Mouse (Mus musculus) retina, postnatal 7 days (tissue): Measurements from ENCODE around the gene Scn2a.

Source experiments
- DNase-seq: peaks from one replicate; pipeline ENCODE4 v3.0.0-alpha.2; 2012; ENCODE audit warnings: low read depth, low spot score

Gene Scn2a

DNA sequence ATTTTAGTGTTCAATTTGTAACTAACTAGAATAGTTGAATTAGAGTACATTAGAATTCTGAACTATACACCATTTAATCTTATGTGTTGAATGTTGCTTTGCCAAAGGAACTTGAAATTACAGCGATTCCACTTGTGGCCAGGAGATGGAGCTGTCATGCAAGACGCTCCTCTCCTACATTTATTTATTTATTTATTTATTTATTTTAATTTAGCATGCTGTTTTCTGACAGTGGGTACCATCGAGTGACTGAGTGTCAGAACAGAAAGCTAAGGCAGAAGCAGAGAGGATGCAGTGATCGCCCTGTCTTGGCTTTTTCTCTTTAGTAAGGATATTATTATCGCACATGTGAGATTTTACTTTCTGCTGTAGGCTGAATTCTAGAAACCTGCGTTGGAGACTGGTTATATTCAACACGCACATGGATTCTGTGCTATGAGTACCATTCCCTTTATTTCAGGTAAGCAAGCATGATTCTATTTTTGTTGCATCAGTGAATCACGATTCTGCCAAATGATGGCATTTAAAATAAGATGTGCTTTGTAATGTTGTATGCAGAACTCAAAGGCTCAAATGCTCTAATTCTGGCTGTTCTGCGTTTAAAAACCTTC lies at the start of gene Scn2a:
Gene Scn2a (plus strand): TSS at position 216 of the 611 bp plus-strand sequence.
- DNase-seq, result peak; percentile 27

- DNase-seq, result no peak
These were observed 32.9 kb upstream of the Scn2a start for GRCm38 (mm10) chr2:65587679-65588078.

DNA sequence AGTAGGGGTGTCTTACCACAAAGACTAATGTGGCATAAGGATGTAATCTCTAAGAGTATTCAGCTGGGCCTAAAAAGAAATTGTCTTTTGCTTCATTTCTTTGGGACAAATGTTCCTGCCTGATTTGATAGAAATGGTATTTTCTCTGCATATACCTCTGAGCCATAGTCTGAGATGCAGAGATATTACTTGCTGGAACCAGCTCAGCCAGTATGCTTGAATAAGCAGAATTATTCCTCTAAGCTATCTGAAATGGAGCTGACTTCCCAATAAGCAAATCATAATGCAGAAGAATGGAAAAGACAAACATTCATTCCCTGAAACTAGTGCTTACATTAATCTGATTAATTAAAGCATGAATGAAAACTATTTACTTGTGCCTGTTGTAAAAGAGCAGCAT lies 12.8 kb upstream of the Scn2a start:
- no peak for DNase-seq

DNA sequence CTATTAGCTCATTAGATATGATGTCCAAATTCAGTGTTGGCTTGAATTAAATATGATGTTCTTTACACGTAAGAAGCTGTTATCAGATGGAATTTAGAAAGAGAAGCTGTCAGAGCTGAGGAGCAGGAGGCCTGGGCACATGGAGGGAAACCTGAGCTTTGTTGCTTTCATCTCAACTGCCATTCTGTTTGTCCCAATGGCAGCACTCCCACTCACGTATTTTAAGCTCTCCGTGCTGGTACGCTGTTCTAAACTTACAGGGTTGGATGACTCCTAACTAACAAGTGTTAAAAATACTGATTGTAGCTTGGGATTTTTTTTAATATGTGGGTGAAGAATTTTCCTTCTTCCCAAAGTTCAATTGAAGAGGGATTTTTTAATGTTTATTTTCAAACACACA lies 8.7 kb upstream of the Scn2a start:
- no peak for DNase-seq

- no peak for DNase-seq
These were observed 790 bp upstream of the Scn2a start for GRCm38 (mm10) chr2:65619781-65620180.

DNA sequence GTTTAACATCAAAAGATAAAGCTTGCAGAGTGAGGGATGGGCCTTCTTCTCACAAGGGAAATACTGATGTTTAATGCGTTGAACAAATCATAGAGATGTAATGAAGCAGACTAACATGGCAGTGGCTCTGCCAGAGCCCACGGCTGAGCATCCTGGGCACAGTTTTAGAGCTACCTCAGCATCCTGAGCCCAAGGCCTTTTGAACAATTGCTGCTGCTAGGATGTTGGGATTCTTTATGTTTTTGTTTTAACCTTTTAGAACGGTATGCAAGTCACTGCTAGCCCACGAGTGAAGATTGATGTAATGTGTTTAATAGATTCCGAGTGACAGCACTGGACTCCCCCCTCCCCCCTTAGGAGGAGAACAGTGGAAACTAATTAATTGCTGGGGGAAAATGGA lies 683 bp downstream of the Scn2a start:
- DNase-seq, result no peak

DNA sequence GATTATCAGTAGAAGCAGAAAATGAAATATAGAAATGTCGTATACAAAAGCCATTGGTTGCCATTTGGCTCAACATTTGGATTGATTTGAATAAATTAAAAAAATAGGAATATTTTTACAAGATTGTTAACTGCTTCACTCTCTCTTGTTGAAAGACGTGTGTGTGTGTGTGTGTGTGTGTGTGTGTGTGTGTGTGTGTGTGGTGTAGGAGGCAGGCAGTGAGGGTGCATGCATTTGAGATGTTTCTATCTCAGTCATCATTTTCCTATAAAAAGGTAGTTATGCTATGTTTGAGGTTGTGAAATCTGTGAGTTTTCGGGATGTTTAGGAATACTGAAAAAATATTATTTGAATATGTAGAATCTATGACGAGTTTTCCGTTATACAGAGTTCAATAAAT lies 1.3 kb downstream of the Scn2a start:
- DNase-seq, result no peak

DNA sequence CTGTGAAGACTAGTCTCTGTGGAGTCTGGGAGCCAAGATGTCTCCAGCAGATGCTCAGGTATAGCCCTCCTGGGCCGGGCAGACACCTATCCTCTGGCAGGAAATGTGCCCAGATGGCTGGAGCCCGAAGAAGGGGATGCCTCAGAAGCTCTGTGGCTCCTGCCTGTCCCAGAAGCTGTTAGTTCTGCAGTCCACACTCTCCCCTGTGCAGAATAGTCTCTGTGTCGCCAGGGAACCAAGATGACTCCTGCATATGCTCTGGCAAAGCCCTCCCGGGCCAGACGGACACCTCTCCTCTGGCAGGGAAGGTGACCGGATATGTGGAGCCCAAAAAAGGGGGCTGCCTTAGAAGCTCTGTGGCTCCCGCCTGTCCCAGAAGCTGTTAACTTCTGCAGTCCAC lies 32.1 kb downstream of the Scn2a start:
- no peak for DNase-seq

- DNase-seq, result no peak
These were observed 36.5 kb downstream of the Scn2a start for GRCm38 (mm10) chr2:65657031-65657430.

GRCm38 (mm10) chr2:65658430-65658829 lies 37.9 kb downstream of the Scn2a start:
- no peak for DNase-seq

- no peak for DNase-seq
These were observed 43.3 kb downstream of the Scn2a start for GRCm38 (mm10) chr2:65663892-65664291.

DNA sequence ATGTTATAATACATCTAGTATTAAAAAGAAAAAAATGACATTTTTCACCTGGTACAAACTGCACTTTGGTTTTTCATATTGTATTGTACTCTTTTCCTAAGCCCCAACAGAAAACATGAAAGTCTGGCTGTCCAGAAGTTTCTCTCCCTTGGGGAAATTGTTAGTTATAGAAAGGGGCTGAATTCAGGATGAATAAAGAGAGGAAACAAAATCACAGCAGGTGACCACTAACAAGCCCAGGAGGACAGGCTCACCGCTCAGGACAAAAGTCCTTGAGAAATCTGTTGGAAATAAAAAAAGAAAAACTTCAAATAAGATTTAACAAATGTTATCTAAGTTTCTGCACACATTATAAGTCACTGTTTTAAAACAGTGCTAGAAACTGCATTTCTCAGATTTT lies 43.9 kb downstream of the Scn2a start:
- no peak for DNase-seq

DNA sequence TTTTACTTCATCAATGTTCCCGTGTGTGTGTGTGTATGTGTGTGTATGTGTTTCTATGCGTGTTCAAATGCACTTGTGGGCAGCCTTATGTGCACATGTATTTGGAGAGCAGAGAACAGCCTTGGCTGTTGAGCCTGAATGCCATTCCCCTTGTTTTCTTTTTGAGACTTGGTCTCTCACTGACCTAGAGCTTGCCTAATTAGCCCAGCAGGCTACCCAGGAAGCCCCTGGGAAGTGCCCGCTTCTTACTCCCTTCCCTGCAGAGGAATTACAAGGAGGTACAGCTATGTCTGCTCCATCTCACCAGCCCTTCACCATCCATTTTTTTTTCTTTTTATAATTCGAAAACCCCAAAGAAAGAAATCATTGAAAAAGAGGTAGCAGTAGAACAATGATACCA lies 44.6 kb downstream of the Scn2a start:
- DNase-seq, result no peak

- no peak for DNase-seq
These were observed 47.2 kb downstream of the Scn2a start for GRCm38 (mm10) chr2:65667590-65668436.

DNA sequence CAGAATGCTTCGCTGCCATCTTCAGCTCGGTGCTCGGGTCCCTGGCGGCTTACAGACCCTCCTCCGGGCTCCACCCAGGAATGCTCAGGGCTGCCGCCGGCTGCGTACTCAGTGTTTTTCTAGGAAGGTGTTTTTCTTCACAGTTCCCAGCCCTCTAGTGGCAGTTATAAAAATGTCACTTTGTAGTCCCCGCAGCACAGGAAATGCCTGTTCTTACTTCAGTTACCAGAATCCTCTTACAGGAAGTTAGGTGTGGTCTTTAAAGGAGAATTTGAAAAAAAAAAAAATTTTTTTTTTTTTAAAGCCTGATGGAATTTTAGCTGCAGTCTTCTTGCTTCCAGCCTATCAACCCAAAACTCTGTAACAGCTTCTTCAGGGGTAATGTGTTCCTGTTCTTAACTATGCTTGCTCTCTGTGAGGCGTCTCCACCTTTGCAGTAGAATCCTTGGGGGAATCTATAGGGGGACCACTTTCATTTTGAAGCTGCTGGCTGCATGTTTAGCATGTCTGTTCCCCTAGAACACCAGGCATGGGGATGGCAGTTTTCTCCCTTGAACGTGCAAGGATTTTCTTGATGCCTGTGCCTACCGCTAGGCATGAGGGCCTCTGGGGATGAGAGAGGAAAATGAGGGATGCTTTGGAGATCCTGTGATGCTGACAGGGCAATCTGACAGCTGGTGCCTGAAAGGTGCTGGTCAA lies 48.0 kb downstream of the Scn2a start:
- peak; percentile 65 for DNase-seq

GRCm38 (mm10) chr2:65669561-65669960 lies 49.0 kb downstream of the Scn2a start:
- DNase-seq, result no peak

GRCm38 (mm10) chr2:65670153-65670817 lies 49.7 kb downstream of the Scn2a start:
- DNase-seq, result no peak

GRCm38 (mm10) chr2:65679621-65680020 lies 59.0 kb downstream of the Scn2a start:
- no peak for DNase-seq

DNA sequence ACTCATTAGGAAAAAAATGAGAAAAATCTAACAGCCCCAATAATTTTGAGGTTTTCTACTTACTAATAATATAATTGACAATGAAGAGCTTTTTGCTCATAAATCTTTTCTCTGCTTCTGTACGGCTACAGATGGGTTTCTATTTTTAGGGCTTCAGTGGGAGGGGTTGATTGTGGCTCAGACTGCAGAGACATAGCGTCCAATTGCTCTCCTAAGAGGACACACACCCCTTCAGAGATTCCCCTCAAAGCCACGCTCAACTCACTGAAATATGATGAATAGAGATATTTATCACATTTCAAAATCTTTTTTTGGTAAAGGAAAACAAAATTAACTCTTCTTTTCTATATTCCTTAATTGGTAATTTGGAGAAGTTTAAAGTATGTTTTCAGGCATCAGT lies 64.6 kb downstream of the Scn2a start:
- no peak for DNase-seq

- no peak for DNase-seq
These were observed 70.0 kb downstream of the Scn2a start for GRCm38 (mm10) chr2:65690456-65691184.

- DNase-seq, result no peak
These were observed 73.9 kb downstream of the Scn2a start for GRCm38 (mm10) chr2:65694485-65694884.
